Mouse (Mus musculus): ENCODE data around the gene Gm9918. TPM values are rescaled to one million over a fixed set of nuclear protein-coding genes. Genes with fewer than 3 reads are reported as not detected.
A peak's percentile ranks its signal among the peaks of the same experiment; 100 is the strongest.
"Not testable (repeated sequence)": the region's sequence is repeated elsewhere in the genome, so short reads cannot be mapped to it uniquely, and the experiment has no call there.

The Gm9918 gene
- total RNA-seq (2021) = not detected
- long read RNA-seq, experiment 1 = 0 reads
- long read RNA-seq, experiment 2 = 0 reads

DNA sequence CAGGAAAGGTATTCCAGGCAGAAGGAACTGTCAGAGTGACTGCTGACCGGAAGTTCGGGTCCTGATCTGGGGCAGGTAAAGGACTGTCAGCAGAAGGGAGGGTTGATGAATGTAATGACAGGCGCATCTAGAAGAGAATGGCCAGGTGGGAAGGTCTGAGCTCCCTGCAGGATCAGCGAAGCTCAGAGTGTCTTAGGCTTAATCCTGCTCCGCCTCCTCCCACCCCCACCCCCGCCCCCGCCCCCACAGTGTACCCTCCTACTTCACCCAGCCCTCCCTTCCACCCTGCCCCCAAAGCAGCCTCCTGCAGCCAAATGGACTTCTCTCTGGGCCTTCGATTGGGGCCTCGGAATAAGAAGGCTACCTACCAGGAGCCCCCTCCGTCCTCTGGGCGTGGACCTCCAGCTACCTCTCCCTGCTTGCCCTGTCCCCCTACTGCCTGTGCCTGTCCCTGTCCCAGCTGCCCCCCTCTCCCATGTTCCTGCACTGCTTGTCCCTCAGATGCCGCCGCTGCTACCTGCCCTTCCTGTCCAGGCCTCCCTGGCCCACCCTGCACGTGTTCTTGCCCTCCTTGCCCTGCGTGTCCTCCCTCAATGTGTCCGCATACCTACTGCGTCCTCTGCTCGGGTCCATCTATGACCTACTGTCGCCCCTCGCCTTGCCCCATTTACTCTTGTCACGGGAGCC is at the start of gene Gm9918:
Gene Gm9918, plus strand, starts transcription at position 290 of the 687 bp plus-strand sequence.
- intact Hi-C loops (cut with DNase I) = no loop called here
- DNase-seq (ENCODE audit: low spot score in 2 of 2) = no peak

DNA sequence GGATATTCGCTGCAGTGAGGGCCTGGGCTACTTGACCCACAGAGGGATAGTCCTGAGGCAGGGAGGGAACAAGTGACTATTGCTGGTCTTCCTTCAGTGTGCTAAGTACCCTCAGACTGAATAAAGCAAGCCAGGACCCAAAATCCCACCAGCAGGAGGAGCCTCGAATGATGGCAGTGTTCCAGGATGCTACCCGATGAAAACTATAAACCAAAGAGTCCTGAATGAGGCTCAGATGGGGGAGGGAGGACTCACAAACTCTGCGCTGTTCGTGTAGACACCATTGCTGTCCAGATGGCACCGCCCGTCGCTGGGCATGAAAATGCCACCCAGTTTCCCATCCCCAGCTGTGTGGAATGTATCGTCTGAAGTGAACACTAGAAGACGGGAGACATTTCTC is 48.0 kb upstream of the Gm9918 start:
- intact Hi-C loops (cut with DNase I) = loop anchor here (5.0 kb wide), 1 partner anchor 115 kb away; no protein-coding TSS in a partner anchor

DNA sequence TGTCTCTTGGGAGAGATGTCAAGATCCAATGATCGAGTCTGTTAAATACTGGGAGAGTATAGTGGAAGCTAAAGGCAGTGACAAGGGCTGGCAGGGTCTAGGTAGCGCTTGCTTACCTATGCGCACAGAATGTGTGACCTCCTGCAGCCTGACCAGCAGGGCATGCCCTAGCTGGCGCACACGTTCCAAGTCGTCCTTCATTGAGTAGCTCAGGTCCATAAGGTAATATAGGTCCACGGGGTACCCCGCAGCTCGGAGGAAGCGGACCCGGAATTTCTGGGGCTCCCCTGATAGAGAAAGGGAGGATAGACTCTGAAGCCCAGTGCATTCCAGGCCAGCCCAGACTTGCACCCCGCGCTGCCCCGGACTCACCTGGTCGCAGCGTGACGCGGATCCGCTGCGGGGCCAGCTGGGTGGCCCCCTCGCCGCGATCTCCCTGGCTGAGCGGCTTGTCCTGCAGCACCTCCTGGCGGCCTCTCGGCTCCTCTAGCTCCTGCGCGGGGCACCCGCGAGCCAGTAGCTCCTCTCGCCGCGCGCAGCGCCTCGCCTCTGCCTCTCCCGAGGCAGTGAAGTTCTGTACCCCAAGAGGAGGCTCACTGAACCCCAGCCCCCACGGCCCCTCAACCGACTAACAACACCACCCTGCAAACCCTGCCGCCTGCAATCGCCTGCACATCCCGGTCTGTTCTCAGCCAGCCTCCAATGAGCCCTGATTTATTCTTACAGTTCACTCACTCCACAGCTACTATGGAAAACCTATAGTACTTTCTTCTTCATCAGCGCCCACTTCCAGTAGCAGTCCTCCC is 46.0 kb upstream of the Gm9918 start:
- intact Hi-C loops (cut with DNase I) = loop anchor here (1.0 to 5.0 kb wide), 2 partner anchors 46 to 117 kb away; no protein-coding TSS in a partner anchor

More for the DNA sequence above, 48.0 kb upstream of the Gm9918 start:
- DNase-seq (ENCODE audit: low spot score in 2 of 2) = peak in 1 of 2 experiments; percentile 71

DNA sequence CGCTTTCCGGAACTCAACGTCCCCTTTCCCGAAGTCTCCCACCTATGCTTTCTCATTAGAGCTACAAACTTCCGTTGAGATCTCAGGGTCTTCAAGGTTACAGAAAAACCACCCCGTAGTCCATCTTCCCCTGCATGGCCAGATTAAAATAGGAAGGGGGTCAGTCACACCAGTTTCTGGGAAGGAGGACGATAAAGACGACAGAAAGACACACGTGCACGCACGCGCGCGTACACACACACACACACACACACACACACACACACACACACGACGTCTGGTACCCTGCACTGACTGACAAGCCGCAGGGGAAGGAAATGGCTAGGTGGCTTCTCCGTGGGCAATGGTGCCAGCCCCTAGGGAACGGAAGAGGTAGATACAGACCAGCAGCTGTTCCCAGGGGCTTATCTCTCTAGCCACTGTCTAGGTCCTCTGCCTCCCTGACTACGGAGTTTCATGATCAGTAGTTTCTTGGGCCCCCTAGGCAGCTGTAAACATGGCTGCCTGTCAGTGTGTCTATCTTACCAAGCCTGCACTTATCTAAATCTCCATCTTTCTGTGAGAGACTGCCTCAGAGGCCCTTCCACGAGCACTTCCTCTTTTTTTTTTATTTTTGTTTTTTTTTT is 45.3 kb upstream of the Gm9918 start:
- intact Hi-C loops (cut with DNase I) = loop anchor here (1.0 to 5.0 kb wide), 2 partner anchors 47 to 118 kb away; no protein-coding TSS in a partner anchor
- DNase-seq (ENCODE audit: low spot score in 2 of 2) = no peak

More for the DNA sequence above, 46.0 kb upstream of the Gm9918 start:
- peak; percentile 80 to 81 for DNase-seq (ENCODE audit: low spot score in 2 of 2)

DNA sequence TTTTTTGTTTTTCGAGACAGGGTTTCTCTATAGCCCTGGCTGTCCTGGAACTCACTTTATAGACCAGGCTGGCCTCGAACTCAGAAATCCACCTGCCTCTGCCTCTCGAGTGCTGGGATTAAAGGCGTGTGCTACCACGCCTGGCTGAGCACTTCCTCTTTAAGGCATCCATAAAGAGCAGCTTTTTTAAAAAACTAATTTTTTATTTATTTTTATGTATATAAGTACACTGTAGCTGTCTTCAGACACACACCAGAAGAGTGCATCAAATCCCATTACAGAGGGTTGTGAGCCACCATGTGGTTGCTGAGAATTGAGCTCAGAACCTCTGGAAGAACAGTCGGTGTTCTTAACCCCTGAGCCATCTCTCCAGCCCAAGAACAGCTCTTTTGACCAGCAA is 44.7 kb upstream of the Gm9918 start:
- intact Hi-C loops (cut with DNase I); DNase-seq (ENCODE audit: low spot score in 2 of 2): not testable (repeated sequence)

DNA sequence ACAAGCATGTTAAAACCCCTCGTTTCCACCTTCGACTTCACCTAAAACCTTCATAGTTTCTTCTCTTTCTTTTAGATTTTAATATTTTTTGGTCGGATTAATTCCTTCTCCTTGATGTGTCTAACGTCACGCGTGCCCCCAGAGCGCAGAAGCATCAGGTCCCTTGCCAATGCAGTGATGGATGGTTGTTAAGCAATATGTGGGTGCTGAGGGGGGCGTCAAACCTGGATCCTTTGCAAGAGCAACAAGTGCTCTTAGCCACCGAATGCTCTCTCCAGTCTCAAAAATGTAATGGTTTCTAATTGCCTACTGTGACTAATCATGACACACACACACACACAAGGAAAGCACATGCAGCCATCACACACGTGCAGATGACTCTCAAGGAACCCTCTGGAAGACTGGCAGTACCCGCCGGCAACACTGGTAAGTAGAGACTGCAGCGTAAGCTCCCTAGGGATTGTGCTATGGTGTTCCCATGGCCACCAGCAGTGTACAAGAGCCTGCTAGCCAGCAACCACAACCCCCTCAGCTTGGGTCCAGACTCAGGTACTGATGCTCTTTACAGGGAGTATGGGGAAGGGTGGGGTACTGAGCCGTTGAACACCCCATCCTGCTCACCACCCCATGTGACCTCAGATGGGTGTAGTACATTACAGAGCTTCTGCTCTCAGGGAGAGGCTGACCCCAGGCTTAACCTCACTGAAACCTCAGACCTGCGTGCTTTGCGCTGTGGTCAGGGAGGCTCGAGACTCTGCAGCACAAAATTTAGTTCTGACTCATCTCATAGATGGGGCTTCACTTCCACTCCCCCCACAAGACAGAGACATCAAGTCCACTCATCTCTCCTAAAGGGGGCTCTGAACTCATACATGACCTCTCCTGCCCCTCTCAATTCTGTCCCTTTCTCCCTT is 39.7 kb upstream of the Gm9918 start:
- intact Hi-C loops (cut with DNase I) = no loop called here
- DNase-seq (ENCODE audit: low spot score in 2 of 2) = no peak

DNA sequence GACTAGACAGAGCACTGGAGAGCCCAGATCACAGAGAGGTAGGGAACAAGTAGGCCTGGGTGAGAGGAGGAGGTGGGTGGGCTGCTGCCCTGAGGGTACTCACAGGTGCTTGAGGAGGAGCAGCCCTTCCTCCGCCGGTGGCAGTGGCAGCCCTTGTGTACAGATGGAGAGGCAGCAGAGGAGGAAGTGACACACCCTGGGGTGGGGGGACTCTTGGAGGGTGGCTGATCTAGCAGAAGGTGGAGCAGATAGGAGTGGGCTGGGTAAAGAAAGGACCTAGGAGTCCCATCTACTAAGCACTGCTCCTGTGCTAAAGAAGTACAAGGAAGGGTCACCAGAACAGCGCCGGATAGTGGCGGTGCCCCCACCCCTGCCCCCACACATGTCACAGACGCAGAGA is 38.6 kb upstream of the Gm9918 start, which contains the start of gene Itgb7:
Gene Itgb7, minus strand, starts transcription at position 197 of the 400 bp plus-strand sequence.
- no peak for DNase-seq (ENCODE audit: low spot score in 2 of 2)
- intact Hi-C loops (cut with DNase I) = no loop called here

DNA sequence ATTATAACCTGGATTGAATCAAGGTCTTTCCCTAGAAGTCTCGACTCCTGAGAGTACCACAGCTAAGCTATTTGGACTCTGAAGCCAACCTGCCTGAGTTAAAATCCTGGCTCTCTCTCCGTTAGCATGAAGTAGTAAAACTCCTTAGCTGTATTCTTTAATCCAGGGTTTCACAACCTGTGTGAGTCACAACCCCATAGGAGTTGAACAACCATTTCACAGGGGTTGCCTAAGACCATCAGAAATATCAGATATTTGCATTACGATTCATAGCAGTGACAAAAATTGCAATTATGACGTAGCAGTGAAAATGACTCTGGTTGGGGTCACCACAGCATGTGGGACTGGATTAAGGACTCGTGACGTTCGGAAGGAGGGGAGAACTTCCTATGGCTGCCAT is 37.6 kb upstream of the Gm9918 start:
- DNase-seq (ENCODE audit: low spot score in 2 of 2) = no peak
- intact Hi-C loops (cut with DNase I) = no loop called here

DNA sequence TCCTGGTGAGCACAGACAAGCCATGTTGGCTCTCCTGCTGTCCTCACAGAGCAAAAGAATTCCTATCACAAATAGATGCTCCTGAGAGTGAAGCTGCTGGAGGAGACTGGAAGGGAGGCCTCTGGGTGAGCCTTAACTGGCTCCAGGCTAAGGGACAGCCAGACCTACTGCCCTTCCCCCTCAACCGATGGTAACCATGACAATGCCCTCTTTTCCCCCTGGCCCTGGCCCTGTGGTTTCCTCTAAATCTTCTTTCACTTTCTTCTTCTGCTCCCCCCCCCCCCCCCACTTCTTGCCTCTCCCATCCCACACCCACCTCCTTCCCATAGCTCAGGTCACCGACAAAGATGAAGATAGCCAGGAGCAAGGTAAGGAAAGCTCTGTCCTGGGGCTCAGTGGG is 36.5 kb upstream of the Gm9918 start:
- intact Hi-C loops (cut with DNase I) = no loop called here
- no peak for DNase-seq (ENCODE audit: low spot score in 2 of 2)

DNA sequence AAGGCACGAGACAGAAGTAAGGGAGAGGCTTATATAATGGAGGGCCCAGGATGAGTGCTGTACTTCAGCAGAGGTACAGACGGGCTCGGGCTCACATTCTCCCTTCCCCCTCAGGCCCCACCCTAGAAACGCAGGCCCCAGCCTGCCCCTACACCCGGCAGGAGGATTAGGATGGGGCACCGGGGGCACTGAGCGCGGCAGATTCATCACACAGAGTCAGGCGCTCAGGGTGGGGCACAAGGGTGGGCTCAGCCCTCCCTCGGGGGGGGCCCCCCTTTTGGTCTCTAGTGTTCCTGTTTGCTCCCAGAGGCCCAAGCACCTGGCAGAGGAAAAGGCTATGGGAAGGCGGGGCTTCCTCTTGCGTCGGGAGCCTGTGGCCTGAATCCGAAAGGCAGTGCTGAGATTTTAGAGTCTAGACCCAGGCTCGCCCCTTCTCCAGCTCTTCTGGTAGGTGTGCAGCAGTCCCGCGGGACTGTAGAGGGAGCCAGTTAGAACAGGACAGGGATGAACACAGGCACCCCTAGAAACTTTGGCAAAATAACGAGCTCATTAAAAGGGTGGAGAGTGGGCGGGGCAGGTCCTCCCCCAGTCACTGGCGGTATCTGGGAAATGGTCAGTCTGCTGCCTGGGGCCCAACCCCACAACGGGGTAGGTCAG is 34.9 kb upstream of the Gm9918 start:
- intact Hi-C loops (cut with DNase I) = no loop called here
- no peak for DNase-seq (ENCODE audit: low spot score in 2 of 2)

DNA sequence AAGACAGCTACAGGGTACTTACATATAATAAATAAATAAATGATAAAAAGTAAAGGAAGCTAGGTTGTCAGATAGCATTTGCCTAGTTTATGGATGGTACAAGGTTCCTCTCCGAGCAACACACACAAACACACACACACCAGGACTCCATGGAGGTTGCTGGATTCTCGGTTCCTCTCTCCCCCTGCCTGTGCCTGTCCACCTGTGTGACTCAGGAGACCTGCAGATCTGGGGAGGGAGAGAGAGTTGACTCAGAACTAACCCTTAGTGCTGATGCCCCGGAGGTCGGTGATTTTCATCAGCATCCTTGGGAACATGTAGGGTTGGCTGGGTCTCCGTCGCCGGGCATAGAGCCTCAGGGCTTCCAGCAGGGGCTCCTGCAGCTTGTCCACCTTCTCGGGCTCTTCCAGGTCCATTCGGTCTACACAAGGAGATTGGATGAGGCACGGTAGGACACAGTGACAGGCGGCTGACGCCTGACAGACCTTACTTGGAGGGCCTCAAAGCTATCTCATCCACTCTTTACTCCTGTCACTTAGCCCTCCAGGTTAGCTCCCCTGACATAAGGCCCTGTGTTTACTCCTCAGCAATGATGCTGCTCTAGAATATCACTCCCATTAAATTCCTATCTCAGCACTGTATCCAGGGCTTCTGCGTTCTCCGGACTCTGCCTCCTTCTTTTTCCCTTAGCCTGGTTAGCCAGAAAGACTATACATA is 31.7 kb upstream of the Gm9918 start:
- intact Hi-C loops (cut with DNase I) = no loop called here
- DNase-seq (ENCODE audit: low spot score in 2 of 2) = no peak

DNA sequence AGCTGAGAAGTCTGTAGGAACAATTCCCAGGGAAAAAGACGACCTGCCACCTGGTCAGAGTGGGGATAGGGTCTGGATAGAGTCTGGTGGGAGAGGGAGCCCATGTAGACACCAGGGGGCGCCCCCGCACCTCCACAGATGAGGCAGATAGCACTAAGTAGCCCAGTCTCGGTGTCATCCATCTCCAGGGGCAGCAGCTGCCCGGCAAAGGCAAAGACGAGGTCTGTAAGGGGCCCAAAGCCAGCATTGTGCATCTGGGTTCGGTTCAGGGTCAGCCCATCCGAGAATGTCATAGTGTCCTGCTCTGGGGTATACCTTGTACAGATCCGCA is 31.1 kb upstream of the Gm9918 start:
- intact Hi-C loops (cut with DNase I) = no loop called here
- peak; percentile 80 to 81 for DNase-seq (ENCODE audit: low spot score in 2 of 2)

DNA sequence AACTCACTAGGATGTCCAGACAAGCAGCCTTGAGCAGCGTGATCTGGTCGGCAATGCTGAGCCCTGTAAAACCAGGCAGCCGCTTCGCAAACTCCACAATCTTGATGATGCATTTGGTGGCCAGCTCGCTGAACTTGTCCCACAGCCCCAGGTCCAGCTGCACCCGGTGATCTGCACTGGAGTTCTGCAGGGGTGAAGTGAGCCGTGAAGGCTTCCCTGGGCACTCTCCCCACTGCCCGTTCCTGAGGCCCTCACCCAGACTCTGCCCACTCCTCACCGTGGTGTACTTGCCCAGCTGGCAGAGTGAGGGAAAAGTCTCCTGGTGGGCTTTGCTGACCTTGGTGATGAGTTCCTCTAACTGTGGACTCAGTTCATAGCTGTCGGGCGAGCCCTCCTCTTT is 30.5 kb upstream of the Gm9918 start:
- no peak for DNase-seq (ENCODE audit: low spot score in 2 of 2)
- intact Hi-C loops (cut with DNase I) = no loop called here

DNA sequence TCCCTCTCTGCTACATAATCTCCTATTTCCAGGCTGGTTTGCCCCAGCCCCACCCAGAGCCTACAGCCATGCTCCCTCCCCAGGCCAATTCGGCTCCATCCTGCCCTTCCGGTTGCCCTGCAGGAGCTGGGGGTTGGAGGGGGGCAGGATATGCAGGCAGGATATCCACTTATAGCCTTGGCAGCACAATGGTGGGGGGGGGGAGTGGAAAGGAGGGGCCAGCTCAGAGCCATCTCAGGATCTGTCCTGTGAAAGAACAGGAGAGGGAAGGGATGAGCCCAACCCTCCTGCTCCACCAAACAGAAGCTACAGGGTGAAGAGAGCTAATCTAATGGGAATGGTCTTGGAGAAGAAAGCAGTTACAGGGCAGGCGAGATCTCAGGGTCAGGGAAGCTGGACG is 29.8 kb upstream of the Gm9918 start:
- intact Hi-C loops (cut with DNase I) = no loop called here
- no peak for DNase-seq (ENCODE audit: low spot score in 2 of 2)

DNA sequence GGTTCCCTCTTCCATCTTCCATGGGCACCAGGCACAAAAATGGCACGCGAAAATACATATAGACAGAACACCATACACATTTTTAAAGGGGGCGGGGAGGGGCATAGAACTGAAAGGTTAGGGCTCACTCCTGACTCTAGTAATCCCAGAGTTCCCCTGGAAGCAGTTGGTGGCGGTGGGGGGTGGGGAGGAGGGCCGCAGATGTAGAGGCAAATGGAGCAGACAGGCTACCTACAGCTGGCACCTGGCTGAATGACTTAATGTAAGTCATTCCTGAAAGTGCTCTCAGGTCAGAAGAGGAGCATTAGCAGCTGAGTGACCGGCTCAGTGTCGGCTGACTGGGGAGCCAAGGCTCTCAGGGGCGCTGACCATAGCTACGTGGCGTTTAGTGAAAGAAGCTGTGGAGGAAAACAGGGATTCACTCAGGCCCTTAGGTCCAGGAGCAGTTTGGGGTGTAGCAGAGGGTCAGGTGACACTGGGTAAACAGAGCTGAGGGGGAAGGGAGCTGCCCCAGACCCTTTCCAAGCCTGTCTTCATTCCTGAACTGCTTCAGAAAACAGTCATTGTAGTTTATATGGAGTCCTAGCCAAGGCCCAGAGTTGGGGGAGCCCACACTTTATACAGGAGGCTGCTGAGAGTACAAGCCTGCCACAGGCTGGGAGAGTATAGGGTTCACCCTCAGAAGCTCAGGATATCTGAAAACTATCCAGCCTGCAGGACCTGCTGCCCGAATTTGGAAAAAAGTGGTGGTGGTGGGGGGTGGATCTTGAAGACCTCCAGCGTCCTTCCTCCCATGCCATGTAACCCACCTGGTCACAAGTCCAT is 27.7 kb upstream of the Gm9918 start:
- intact Hi-C loops (cut with DNase I) = no loop called here
- DNase-seq (ENCODE audit: low spot score in 2 of 2) = no peak

DNA sequence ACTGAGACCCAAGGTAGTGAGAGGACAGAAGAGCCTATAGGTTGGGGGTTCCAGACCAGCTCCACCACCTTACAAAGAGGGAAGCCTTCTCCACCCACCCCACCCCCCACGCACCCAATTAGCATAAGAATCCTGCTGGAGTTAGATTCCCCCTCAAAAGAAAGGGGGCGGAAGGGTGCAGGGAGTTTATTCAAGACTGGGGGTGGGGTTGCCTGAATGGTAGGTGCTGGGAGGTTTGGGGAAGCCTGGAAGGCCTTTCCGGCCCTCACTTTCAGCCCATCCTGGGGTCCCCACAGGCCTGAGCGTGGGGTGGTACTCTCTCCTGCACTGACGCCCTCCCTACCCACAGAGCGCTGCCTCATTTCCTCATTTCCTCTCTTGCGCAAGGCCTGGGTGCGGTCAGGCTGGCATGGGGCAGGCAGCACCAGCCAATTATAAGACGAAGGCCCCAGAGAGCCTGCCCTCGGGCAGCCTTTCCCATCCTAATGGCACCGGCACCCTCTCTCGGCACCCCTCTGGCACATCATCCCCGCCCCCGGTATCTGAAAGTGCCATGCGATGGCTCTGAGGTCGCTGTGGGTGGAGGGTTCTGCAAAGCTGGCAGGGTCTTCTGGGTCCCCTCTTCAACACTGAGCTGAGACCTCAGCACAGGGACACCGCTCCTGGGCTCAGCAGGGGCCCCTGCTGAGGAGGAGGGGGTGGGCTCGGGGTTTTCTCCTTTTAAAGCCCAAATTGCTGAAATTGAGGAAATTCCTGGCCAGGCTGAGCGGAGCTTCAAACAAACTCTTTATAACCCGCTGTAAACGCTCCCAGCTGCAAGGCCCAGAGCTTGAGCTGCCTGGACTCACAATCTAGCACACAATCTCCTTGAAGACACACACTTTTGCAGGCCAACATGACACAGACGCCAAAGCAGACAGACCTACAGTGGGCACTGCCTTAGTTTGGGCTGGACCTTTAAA is 26.9 kb upstream of the Gm9918 start:
- intact Hi-C loops (cut with DNase I) = no loop called here
- no peak for DNase-seq (ENCODE audit: low spot score in 2 of 2)
